Mouse (Mus musculus): ENCODE results near the gene Dusp2. TPM values are rescaled to one million over a fixed set of nuclear protein-coding genes. Genes with fewer than 3 reads are reported as not detected.
A peak's percentile ranks its signal among the peaks of the same experiment; 100 is the strongest.

The Dusp2 gene
- total RNA-seq, 4 experiments from 2014 or later, result 2.4 to 3.3 (median 2.5) TPM

DNA sequence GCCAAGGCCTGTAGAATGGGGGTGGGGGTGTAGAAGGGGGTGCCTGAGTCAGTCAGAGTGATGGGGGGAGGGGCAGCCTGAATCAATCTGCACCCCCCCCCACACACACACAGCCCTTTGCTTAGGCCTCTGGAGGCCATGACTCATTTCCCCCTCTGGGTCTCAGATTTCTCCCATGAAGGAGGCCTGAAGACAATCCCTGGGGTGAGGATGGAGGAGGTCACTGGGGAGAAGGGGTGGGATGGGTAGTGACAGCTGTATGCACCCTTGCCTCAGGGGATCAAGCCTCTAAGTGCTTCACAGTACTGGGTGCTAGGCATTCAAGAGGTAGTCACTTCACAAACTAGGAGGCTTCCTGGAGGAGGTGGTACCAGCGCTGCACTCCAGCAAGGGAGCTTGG, 12.3 kb upstream of the Dusp2 start:
- no peak for DNase-seq (ENCODE audit: low spot score in 2 of 2)

DNA sequence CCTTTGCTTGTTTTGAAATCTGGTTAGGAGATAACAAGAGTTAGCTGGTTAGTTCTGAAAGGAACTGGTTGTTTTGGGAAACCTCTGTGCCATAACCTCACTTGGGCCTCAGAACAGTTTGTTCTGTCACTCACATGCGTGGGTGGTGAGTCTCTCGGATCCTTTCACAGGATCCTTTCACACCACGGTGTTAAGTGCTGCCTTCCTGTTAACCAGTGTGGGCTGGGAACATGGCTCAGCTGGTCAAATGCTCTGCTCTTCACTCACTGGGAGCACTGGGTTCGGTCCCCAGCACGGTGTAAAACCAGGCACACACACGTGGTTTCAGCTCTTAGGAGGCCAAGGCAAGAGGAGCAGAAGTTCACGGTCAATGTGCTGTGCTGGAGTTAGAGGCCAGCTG, 11.5 kb upstream of the Dusp2 start:
- no peak for DNase-seq (ENCODE audit: low spot score in 2 of 2)

DNA sequence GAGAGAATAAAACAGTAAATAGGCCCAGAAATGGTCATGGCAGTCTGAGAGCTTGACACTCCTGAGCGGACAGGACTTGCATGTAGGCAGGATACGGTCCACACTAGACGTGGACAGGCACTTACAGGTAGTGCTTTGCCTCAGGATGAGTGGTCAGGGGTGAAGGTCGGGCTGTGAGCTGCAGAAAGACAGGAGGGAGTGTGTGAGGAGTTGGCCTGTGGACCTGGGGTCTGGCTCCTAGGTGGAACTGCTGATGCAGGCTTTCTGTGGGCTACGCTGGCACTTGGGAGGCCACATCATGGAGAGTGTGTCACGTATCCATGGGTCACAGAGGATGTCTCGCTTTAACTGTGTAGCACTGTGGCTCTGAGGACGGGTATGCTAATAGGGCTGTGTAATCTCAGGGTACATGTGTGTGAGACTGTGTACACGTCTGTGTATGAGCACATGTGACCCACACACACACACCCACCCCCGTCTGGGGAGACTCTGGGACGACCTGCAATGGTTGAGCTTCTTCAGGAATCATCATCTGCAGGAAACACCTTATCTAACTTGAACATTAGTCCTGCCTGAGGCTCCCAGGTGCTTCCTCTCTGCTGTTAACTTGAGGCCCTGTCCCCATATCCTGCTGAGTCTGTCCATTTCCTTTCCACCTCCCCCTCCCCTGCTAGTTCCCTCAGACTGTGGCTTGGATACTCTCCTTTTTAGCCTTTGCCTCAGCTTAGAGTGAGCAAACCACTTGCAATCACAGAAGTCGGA, 7.7 kb upstream of the Dusp2 start:
- no peak for DNase-seq (ENCODE audit: low spot score in 2 of 2)

GRCm38 (mm10) chr2:127332807-127333570, 3.0 kb upstream of the Dusp2 start:
- no peak for DNase-seq (ENCODE audit: low spot score in 2 of 2)

DNA sequence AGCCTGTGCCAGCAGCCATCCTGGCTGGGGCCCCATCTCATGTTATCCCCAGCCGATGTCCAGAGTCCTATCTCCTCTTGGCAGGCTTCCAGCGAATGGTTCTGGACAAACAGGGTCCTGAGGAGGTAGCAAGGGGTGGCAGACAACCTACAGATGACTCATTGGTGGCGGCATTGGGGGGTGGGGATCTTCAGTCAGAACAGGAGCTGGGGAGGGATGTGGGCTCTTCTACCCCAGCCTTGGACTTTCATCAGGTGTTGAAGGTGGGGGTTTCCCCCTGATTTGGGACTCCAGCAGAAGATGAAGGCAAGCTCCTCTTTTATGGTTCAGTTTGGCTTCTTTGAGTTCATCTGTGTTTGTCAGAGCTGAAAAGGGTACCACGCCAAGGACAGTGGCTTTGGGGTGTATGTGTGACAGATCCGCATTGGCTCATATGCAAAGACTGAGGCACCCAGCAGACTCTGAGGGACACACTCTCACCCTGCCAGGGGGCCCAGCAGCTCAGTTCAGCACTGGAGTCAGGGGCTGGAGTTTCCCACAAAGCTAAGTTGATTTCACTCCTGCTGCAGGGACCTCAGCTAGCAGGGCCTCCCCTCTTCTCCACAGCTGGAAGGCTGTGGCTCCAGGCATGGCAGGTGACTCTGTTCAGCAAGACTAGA, 1.9 kb upstream of the Dusp2 start:
- DNase-seq (ENCODE audit: low spot score in 2 of 2), result no peak

DNA sequence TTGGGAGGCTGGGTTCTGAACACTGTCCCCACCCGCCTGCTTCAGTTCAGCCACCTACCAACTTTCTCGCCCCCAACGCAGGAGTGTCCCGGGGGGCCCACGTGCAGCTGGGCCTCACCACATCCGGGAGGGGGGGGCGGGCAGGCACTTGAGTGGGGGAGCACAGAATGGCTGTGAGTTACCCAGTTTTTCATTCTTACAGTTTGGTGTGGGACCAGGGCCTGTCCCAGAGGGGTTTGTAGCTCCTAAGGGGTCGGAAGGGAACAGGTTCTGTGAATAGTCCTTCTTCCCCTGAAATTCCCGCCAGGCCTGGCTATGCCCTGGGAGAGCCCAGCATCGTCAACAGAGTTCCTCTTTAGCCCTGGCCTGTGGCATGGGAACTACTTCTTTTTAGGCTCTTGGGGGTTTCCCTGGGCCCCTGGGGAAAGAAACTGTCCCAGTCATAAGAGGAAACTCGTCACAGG, 849 bp upstream of the Dusp2 start:
- no peak for DNase-seq (ENCODE audit: low spot score in 2 of 2)

- DNase-seq (ENCODE audit: low spot score in 2 of 2), result no peak
Observed at GRCm38 (mm10) chr2:127336497-127336832, 506 bp downstream of the Dusp2 start.

DNA sequence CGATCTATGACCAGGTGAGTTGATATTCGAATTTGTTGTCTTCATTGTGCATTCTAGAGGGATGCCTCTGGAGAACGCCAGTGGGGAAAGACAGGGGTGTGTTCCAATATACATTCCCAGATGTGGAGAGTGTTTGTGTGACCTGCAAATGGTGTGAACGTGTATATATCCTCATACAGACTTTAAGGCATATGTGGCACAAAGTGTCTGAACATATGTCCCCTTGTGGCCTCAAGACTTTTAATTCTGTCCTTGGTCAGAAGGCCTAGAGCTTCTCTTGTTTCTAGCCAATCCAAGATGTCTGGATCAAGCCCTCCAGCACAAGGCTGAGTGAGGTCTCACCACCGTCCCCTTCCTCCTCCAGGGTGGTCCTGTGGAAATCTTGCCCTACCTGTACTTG, 926 bp downstream of the Dusp2 start:
- DNase-seq (ENCODE audit: low spot score in 2 of 2), result no peak

GRCm38 (mm10) chr2:127337531-127337930, 1.6 kb downstream of the Dusp2 start:
- no peak for DNase-seq (ENCODE audit: low spot score in 2 of 2)

GRCm38 (mm10) chr2:127338012-127338411, 2.1 kb downstream of the Dusp2 start:
- DNase-seq (ENCODE audit: low spot score in 2 of 2), result no peak

GRCm38 (mm10) chr2:127338416-127338815, 2.5 kb downstream of the Dusp2 start, which contains the start of gene Astl:
Gene Astl (plus strand): TSS chr2:127338639.
- DNase-seq (ENCODE audit: low spot score in 2 of 2), result no peak

GRCm38 (mm10) chr2:127338833-127339232, 2.9 kb downstream of the Dusp2 start:
- DNase-seq (ENCODE audit: low spot score in 2 of 2), result no peak

- DNase-seq (ENCODE audit: low spot score in 2 of 2), result no peak
Observed at GRCm38 (mm10) chr2:127339262-127339661, 3.3 kb downstream of the Dusp2 start.

GRCm38 (mm10) chr2:127341159-127341558, 5.2 kb downstream of the Dusp2 start:
- peak in 1 of 2 experiments; percentile 34 for DNase-seq (ENCODE audit: low spot score in 2 of 2)

DNA sequence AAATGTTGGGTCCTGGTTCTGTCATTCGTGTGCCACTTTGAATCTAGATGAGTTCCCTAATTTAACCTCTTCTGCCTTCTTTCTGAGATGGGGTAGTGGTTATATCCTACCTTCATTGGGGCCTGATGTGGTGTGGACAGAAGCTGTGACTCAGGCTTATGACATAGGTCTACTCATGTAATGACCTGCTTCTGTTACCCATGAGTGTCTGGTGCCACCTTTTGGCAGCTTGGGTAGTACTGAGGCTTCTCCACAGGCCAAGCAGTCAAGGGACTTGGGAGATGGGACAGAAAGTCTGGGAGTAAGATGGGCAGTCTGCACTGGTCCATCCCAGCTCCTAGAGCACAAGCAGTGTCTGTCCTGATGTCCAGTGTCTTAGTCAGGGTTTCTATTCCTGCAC, 10.4 kb downstream of the Dusp2 start:
- DNase-seq (ENCODE audit: low spot score in 2 of 2), result no peak

DNA sequence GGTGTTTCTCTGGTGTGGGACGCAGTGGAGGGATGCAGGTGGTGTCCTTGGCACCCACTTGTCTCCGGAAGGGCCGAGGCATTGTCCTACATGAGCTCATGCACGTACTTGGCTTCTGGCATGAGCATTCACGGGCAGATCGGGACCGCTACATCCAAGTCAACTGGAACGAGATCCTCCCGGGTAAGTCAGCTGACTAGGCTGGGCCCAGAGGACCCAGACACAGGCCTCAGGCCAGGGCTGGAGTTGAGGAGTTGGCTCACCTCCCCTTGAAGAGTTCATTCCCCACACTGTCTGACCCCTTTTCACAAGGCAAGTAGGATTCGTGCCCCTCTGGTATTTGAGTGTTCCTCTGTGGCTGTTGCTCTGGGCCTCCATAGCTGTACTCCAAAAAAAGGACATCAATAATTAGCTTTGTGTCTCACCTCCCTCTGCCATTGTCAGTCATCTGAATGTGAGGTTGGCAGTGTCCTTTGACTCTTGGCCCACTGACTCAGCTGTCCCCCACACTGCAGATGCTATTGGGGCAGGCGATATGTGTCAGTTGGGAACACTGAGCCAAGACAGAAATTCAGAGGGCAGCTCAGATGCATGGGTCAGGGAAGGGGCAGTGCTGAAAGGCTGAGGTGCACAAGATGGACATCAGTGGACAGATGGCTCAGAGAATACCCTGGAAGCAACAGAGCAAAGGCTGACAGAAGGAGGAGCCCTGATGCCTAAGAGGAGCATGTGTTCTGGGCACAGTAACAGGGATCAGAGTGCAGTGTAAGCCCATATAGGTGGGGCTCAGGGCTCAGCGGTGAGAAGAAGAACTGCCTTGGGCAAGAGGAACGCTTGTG, 11.4 kb downstream of the Dusp2 start:
- no peak for DNase-seq (ENCODE audit: low spot score in 2 of 2)

DNA sequence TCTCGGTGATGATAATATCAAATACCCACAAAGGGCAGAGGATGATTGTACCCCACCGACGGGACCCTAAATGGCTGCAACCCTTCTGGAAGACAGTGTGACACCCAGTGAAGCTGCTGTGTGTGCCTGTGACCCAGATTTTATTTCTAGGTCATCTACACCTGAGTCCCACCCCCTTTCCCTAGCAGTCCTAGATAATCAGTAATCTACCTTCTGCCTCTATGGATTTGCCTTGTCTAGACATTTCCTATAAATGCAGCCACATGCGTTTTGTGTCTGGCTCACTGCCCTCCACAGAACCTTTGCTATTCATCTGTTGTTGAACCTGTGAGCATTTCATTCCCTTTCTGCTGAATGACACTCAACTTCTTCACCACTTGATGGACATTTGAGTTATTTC, 17.9 kb downstream of the Dusp2 start:
- DNase-seq (ENCODE audit: low spot score in 2 of 2), result no peak

- peak; percentile 57 to 69 for DNase-seq (ENCODE audit: low spot score in 2 of 2)
Observed at GRCm38 (mm10) chr2:127362459-127363281, 26.7 kb downstream of the Dusp2 start, which contains the start of gene Adra2b. Gene Adra2b (plus strand): TSS chr2:127363208.

DNA sequence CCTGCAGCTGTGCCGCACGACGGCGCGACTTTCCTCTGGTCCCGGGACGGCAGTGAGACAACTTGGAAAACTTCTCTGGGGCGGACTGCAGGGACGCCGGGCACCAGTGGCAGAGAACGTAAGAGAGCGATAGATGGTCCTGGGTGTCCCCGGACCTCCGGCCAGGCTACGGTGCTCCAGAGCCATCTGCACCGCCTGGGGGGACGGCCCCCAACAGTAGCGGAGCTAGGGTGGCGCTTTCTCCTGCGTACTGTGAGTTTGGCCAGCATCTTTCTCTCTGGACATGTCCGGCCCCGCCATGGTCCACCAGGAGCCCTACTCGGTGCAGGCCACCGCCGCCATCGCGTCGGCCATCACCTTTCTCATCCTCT, 27.3 kb downstream of the Dusp2 start:
- no peak for DNase-seq (ENCODE audit: low spot score in 2 of 2)

DNA sequence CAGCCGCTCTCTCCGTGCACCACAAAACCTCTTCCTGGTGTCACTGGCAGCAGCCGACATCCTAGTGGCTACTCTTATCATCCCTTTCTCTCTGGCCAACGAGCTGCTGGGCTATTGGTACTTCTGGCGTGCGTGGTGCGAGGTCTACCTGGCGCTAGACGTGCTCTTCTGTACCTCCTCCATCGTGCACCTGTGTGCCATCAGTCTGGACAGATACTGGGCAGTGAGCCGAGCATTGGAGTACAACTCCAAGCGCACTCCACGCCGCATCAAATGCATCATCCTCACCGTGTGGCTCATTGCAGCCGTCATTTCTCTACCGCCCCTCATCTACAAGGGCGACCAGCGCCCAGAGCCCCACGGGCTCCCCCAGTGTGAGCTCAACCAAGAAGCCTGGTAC, 27.7 kb downstream of the Dusp2 start:
- no peak for DNase-seq (ENCODE audit: low spot score in 2 of 2)

All from left cerebral cortex, adult 8-10 months (tissue).